ENCODE assay signal across 27 mouse cellular contexts in genomic region chr2:102427974-102428373, GRCm38 (mm10). TPM values are rescaled to one million over a fixed set of nuclear protein-coding genes. Genes with fewer than 3 reads are reported as not detected.
"Had no signal": no experiment of that assay in that cellular context is flagged by ENCODE, and none has a peak within 500 bp of the region (broad histone marks: within the 10 kb centered on the region; RNA-seq: fewer than 3 reads in every experiment).

No protein-coding gene starts in this region.

- H3K36me3 ChIP-seq: embryonic facial prominence, embryonic 10.5 days; embryonic facial prominence, embryonic 12.5 days; embryonic facial prominence, embryonic 13.5 days; embryonic facial prominence, embryonic 15.5 days; forebrain, embryonic 10.5 days; forebrain, embryonic 12.5 days; forebrain, embryonic 15.5 days had no signal

- H3K4me2 ChIP-seq: embryonic facial prominence, embryonic 12.5 days; embryonic facial prominence, embryonic 13.5 days; embryonic facial prominence, embryonic 15.5 days; forebrain, embryonic 12.5 days; forebrain, embryonic 13.5 days; forebrain, embryonic 15.5 days had no signal

- H3K27me3 ChIP-seq: embryonic facial prominence, embryonic 12.5 days; embryonic facial prominence, embryonic 13.5 days; embryonic facial prominence, embryonic 15.5 days; forebrain, embryonic 12.5 days; forebrain, embryonic 13.5 days; forebrain, embryonic 15.5 days had no signal

- H3K9me3 ChIP-seq: embryonic facial prominence, embryonic 10.5 days; embryonic facial prominence, embryonic 12.5 days; embryonic facial prominence, embryonic 13.5 days; embryonic facial prominence, embryonic 15.5 days; forebrain, embryonic 10.5 days; forebrain, embryonic 12.5 days; forebrain, embryonic 13.5 days; forebrain, embryonic 15.5 days had no signal

- DNase-seq: cerebellum, adult 8-10 months; cerebellum, adult 9-10 months; cerebellum, adult 9-11 months; cerebellum, postnatal 10 days; cerebellum, postnatal 14 days; cerebellum, postnatal 25 days; cerebellum, postnatal 36 days; embryo, embryonic 11 days; forebrain, postnatal 0 days; gastrocnemius, adult 2 months; gastrocnemius, postnatal 10 days; gastrocnemius, postnatal 14 days; gastrocnemius, postnatal 25 days; gastrocnemius, postnatal 36 days; heart, adult 18-20 months; heart, adult 2 months had no signal

- ATAC-seq: forebrain, embryonic 13.5 days; forebrain, embryonic 14.5 days; forebrain, embryonic 15.5 days; forebrain, embryonic 16.5 days; forebrain, postnatal 0 days had no signal

- H3K27ac ChIP-seq: embryonic facial prominence, embryonic 10.5 days; embryonic facial prominence, embryonic 12.5 days; embryonic facial prominence, embryonic 13.5 days; embryonic facial prominence, embryonic 15.5 days; forebrain, embryonic 10.5 days; forebrain, embryonic 12.5 days; forebrain, embryonic 13.5 days; forebrain, embryonic 15.5 days; gastrocnemius, adult 2 months; heart, adult 2 months had no signal

- H3K4me1 ChIP-seq: embryonic facial prominence, embryonic 12.5 days; embryonic facial prominence, embryonic 13.5 days; embryonic facial prominence, embryonic 15.5 days; forebrain, embryonic 12.5 days; forebrain, embryonic 13.5 days had no signal

- H3K4me3 ChIP-seq: embryonic facial prominence, embryonic 10.5 days; embryonic facial prominence, embryonic 12.5 days; embryonic facial prominence, embryonic 13.5 days; embryonic facial prominence, embryonic 15.5 days; erythroblast, embryonic 14.5 days; forebrain, embryonic 10.5 days; forebrain, embryonic 12.5 days; forebrain, embryonic 13.5 days; forebrain, embryonic 15.5 days; gastrocnemius, adult 2 months; heart, adult 2 months had no signal

- H3K9ac ChIP-seq: embryonic facial prominence, embryonic 12.5 days; embryonic facial prominence, embryonic 13.5 days; embryonic facial prominence, embryonic 15.5 days; forebrain, embryonic 12.5 days; forebrain, embryonic 13.5 days; forebrain, embryonic 15.5 days; forebrain, postnatal 0 days had no signal

RNA-seq across cellular contexts. Expression of gene Fjx1, which starts 24.3 kb away (rescaled TPM):
- polyA plus RNA-seq: erythroblast, embryonic 14.5 days had no signal
